Mouse (Mus musculus) cerebellum, postnatal 36 days (tissue): ENCODE measurements at regions not wholly inside any gene's neighbourhood (a gene's known extent, or its start where the extent isn't known, plus 50 kb on each side); places are given as distances from the start of the nearest gene placed in this dataset.
A peak's percentile ranks its signal among the peaks of the same experiment; 100 is the strongest.
"Not testable (repeated sequence)": the region's sequence is repeated elsewhere in the genome, so short reads cannot be mapped to it uniquely, and the experiment has no call there.

Experiments used
- DNase-seq, 2 experiments: peaks; one replicate each; pipeline ENCODE4 v3.0.0; 2021 to 2022; ENCODE audit warnings: mixed read lengths in 2 of 2

- not testable (repeated sequence) for DNase-seq
Observed at GRCm38 (mm10) chr6:22789731-22790130, 85.6 kb upstream of the Ptprz1 start.

GRCm38 (mm10) chr6:22791801-22792200, 83.5 kb upstream of the Ptprz1 start:
- no peak for DNase-seq

GRCm38 (mm10) chr6:22792601-22793000, 82.7 kb upstream of the Ptprz1 start:
- DNase-seq: no peak

GRCm38 (mm10) chr6:22794071-22794721, 81.1 kb upstream of the Ptprz1 start:
- DNase-seq: peak in 1 of 2 experiments; percentile 6

GRCm38 (mm10) chr6:22794755-22795154, 80.5 kb upstream of the Ptprz1 start:
- DNase-seq: no peak

GRCm38 (mm10) chr6:22795291-22795860, 79.9 kb upstream of the Ptprz1 start:
- DNase-seq: no peak

- DNase-seq: no peak
Observed at GRCm38 (mm10) chr6:22801908-22802307, 73.4 kb upstream of the Ptprz1 start.

- DNase-seq: peak; percentile 10 to 27
Observed at GRCm38 (mm10) chr6:22802399-22803092, 72.8 kb upstream of the Ptprz1 start.

- DNase-seq: no peak
Observed at GRCm38 (mm10) chr6:22803886-22804285, 71.4 kb upstream of the Ptprz1 start.

GRCm38 (mm10) chr6:22825086-22825768, 50.1 kb upstream of the Ptprz1 start:
- no peak for DNase-seq
